In the genomic region with DNA sequence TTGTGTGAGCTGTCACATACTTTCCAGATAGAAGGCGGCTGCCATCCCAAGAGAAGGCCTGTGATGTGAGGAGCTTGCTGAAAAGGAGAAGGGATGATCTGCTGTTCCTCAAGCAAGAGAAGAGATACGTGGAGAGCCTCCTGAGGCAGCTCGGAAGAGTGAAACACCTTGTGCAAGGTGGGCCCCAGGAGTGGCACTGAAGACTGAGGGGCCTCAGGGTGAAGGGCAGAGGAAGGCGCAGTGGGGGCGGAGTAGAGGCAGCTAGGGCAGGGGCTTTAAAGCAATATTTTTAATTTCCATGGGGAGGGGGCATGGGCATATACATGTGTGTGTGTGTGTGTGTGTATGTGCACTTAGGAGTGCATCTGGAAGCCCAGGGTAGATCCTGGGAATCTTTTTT, we compare ENCODE assay signal across 9 mouse cellular contexts. TPM values are rescaled to one million over a fixed set of nuclear protein-coding genes. Genes with fewer than 3 reads are reported as not detected.
A peak's percentile ranks its signal among the peaks of the same experiment; 100 is the strongest.
DNase-seq lines count a peak whose midpoint lies in the region; ATAC-seq lines count a peak whose summit lies in the region.
"Had no signal": no experiment of that assay in that cellular context is flagged by ENCODE, and none has a peak within 500 bp of the region (broad histone marks: within the 10 kb centered on the region; RNA-seq: fewer than 3 reads in every experiment).

No protein-coding gene starts in this region.

- H3K36me3 ChIP-seq in heart, embryonic 13.5 days = peaks cover 79% of the 10 kb centered on the region
- no peaks in the 10 kb centered on the region for H3K36me3 ChIP-seq in embryonic facial prominence, embryonic 10.5 days (replicated peaks)
- no peaks in the 10 kb centered on the region for H3K36me3 ChIP-seq in hindbrain, embryonic 14.5 days (replicated peaks; ENCODE audit: control insufficient read depth, insufficient read depth)
- H3K36me3 ChIP-seq in midbrain, embryonic 12.5 days = no peaks in the 10 kb centered on the region

- H3K4me1 ChIP-seq in heart, embryonic 13.5 days = peaks cover 17% of the 10 kb centered on the region
- H3K4me1 ChIP-seq in embryonic facial prominence, embryonic 10.5 days = peaks cover 12% of the 10 kb centered on the region
- H3K4me1 ChIP-seq in hindbrain, embryonic 14.5 days (replicated peaks; ENCODE audit: control insufficient read depth, insufficient read depth, low read length) = peaks cover 6% of the 10 kb centered on the region
- H3K4me1 ChIP-seq in midbrain, embryonic 12.5 days = peaks cover 11% of the 10 kb centered on the region

- DNase-seq in heart, adult 18-20 months = no peak
- DNase-seq in embryonic facial prominence, embryonic 10.5 days (ENCODE audit: low spot score) = no peak
- DNase-seq in hindbrain, embryonic 14.5 days (ENCODE audit: low spot score) = no peak
- DNase-seq in c-Kit-positive CD71-positive TER-119-positive erythroid progenitor cells, embryonic 14.5 days (ENCODE audit: low spot score) = no peak
- DNase-seq in kidney, adult 9 months = no peak
- DNase-seq: cerebellum, adult 11-12 months had no signal

- 70% methylated on average over 5 of the region's 5 CpGs for WGBS in heart, embryonic 13.5 days
- WGBS in embryonic facial prominence, embryonic 10.5 days = 87% methylated on average over 5 of the region's 5 CpGs
- 88% methylated on average over 5 of the region's 5 CpGs for WGBS in hindbrain, embryonic 14.5 days
- 84% methylated on average over 5 of the region's 5 CpGs for WGBS in midbrain, embryonic 12.5 days

- H3K4me2 ChIP-seq in heart, embryonic 13.5 days = peak overlapping the region; percentile 68
- peak overlapping the region; percentile 74 for H3K4me2 ChIP-seq in hindbrain, embryonic 14.5 days (replicated peaks)
- peak overlapping the region; percentile 56 for H3K4me2 ChIP-seq in midbrain, embryonic 12.5 days (replicated peaks)

- H3K4me3 ChIP-seq in heart, embryonic 13.5 days = peak overlapping the region; percentile 39
- peak overlapping the region; percentile 48; the same call in 1 of the 2 replicates for H3K4me3 ChIP-seq in embryonic facial prominence, embryonic 10.5 days
- H3K4me3 ChIP-seq in hindbrain, embryonic 14.5 days (replicated peaks; ENCODE audit: low read length) = peak overlapping the region; percentile 28; the same call in 1 of the 2 replicates
- peak overlapping the region; percentile 32; the same call in 1 of the 2 replicates for H3K4me3 ChIP-seq in midbrain, embryonic 12.5 days

- peak overlapping the region; percentile 67 for H3K9ac ChIP-seq in heart, embryonic 13.5 days
- peak overlapping the region; percentile 52; the same call in 1 of the 2 replicates for H3K9ac ChIP-seq in hindbrain, embryonic 14.5 days
- H3K9ac ChIP-seq in midbrain, embryonic 12.5 days (replicated peaks) = no peak overlapping the region; the same call in 1 of the 2 replicates

- H3K27ac ChIP-seq in heart, embryonic 13.5 days (replicated peaks) = no peak overlapping the region
- no peak overlapping the region for H3K27ac ChIP-seq in embryonic facial prominence, embryonic 10.5 days (replicated peaks)
- no peak overlapping the region for H3K27ac ChIP-seq in hindbrain, embryonic 14.5 days
- no peak overlapping the region for H3K27ac ChIP-seq in midbrain, embryonic 12.5 days (replicated peaks)

- H3K9me3 ChIP-seq in heart, embryonic 13.5 days = no peaks in the 10 kb centered on the region
- no peaks in the 10 kb centered on the region for H3K9me3 ChIP-seq in embryonic facial prominence, embryonic 10.5 days
- H3K9me3 ChIP-seq in hindbrain, embryonic 14.5 days (ENCODE audit: control insufficient read depth, low read length) = no peaks in the 10 kb centered on the region
- no peaks in the 10 kb centered on the region for H3K9me3 ChIP-seq in midbrain, embryonic 12.5 days

- ATAC-seq in heart, embryonic 13.5 days (ENCODE audit: extremely low read depth, insufficient number of reproducible peaks, low FRiP score, low TSS enrichment) = no peak
- ATAC-seq in hindbrain, embryonic 14.5 days (ENCODE audit: low FRiP score) = no peak
- no peak for ATAC-seq in midbrain, embryonic 12.5 days (ENCODE audit: low FRiP score, low read depth)
- ATAC-seq in granulocyte monocyte progenitor cell, adult 5-6 weeks (replicated peaks; ENCODE audit: poor library complexity, severe bottlenecking) = no peak

- H3K27me3 ChIP-seq in heart, embryonic 13.5 days (replicated peaks) = no peaks in the 10 kb centered on the region
- H3K27me3 ChIP-seq in embryonic facial prominence, embryonic 10.5 days (replicated peaks; ENCODE audit: low read depth, poor library complexity, severe bottlenecking) = peaks cover 11% of the 10 kb centered on the region; the same call in 1 of the 2 replicates
- H3K27me3 ChIP-seq in hindbrain, embryonic 14.5 days (ENCODE audit: control insufficient read depth, insufficient read depth, low read length) = no peaks in the 10 kb centered on the region
- peaks cover 9% of the 10 kb centered on the region; the same call in 1 of the 2 replicates for H3K27me3 ChIP-seq in midbrain, embryonic 12.5 days

RNA-seq across cellular contexts. Expression of a gene that starts 35.1 kb away (rescaled TPM):
- polyA plus RNA-seq in heart, embryonic 13.5 days (2015; fragmentation: Nextera tagmentation; extraction: Ambion mirVana) = 5.5 and 6.8 TPM in 2 replicates
- 10 to 100 TPM; 14.6 to 15.2 TPM for total RNA-seq in heart, adult 18-20 months (2021)
- 1.4 TPM in 2 replicates for polyA plus RNA-seq in embryonic facial prominence, embryonic 10.5 days (2016; fragmentation: Nextera tagmentation; extraction: Ambion mirVana)
- polyA plus RNA-seq in hindbrain, embryonic 14.5 days (2014; fragmentation: Nextera tagmentation; extraction: Ambion mirVana) = 1.5 and 2.2 TPM in 2 replicates
- 1.2 TPM in 2 replicates for polyA plus RNA-seq in midbrain, embryonic 12.5 days (2016; fragmentation: Nextera tagmentation; extraction: Ambion mirVana)
- 57.7 and 58.1 TPM in 2 replicates for total RNA-seq in granulocyte monocyte progenitor cell, adult 5-6 weeks (2014; fragmentation: Nextera tagmentation)
- total RNA-seq in granulocyte monocyte progenitor cell, adult 5-6 weeks (2017) = 40.5 and 45.5 TPM in 2 replicates
